Mouse (Mus musculus): ENCODE measurements around the gene Zfpm1.

DNA sequence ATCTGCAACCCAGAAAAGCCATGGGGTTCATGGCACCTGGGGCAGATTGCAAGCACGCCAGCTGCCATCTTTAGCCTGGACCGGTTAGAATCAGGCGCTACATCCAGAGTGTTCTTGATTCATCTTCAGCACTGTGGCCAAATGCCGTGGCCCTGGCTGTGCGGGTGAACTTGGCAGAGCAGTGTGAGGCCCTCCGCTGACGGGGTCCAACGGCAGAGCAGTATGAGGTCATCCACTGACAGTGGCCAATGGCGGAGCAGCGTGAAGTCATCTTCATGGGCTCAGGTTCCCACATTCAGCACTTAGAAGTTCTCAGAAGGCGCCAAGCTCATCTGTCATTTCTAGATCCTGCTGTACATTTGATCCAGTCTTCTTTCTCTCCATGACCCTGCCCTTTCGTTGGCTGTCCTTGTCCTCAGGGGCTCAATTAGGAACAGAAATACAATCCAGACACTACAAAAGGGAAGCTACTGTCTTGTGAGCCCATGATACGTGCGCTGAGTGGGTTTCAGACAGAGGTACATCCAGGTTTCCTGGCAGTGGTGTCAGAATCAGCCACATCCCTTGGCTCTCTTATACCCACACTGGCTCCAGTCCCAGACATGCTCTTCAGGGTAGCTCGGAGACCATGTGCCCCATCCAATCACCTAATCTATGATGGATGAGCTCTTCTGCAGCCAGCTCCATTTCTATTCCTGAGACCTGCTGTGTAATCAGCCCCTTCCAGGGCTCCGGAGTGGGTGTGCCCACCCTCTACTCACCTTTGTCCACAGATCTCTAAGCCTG is 41.5 kb upstream of the Zfpm1 start:
- TF ChIP-seq CTCF (IDR thresholded peaks at IDR 0.05; ENCODE audit: low read depth, low read length): no peak
- no peak for TF ChIP-seq POLR2A (IDR thresholded peaks at IDR 0.05; ENCODE audit: borderline replicate concordance, low read depth, low read length)

All from bone marrow macrophage, adult 2 months (primary cell).